Mouse (Mus musculus): ENCODE results near the gene Il2rb. TPM values are rescaled to one million over a fixed set of nuclear protein-coding genes. Genes with fewer than 3 reads are reported as not detected.

Gene Il2rb
- polyA plus RNA-seq, 1 experiment from 2014 or later: 0.20 TPM

DNA sequence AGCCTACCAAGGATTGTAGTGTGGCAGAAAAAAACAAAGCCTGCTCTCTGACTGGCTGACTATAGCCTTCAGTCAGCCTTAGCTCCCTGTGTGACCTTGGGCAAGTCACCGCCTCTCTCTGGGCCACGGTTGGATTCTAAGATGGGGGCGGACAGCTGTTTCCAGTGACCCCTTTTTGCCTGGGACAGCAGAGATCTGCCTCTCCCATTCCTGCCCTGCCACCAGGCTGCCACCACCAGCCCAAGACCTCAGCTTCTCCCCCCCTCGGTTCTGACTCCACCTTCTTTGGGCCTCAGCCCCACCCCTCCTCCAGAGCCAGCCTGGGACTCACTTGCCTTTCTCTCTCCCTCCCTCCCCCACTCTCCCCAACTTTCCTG is 57.1 kb downstream of the Il2rb start:
- H3K27ac ChIP-seq (ENCODE audit: low read length): no peak overlapping the region
- H3K4me3 ChIP-seq (ENCODE audit: low read depth, low read length): no peak overlapping the region
- H3K9me3 ChIP-seq (replicated peaks; ENCODE audit: control insufficient read depth, low read length, poor library complexity, severe bottlenecking): no peaks in the 10 kb centered on the region
- H3K36me3 ChIP-seq (ENCODE audit: control insufficient read depth, insufficient read depth, low read length): peaks cover 12% of the 10 kb centered on the region
- WGBS: 41% methylated on average over 4 of the region's 4 CpGs
- no peak overlapping the region for H3K4me2 ChIP-seq (ENCODE audit: low read length)
- no peaks in the 10 kb centered on the region for H3K27me3 ChIP-seq (ENCODE audit: control insufficient read depth, insufficient read depth, low read depth, low read length)
- H3K9ac ChIP-seq (ENCODE audit: low read depth, low read length): no peak overlapping the region
- no peak for ATAC-seq
- peaks cover 15% of the 10 kb centered on the region for H3K4me1 ChIP-seq (ENCODE audit: control insufficient read depth, insufficient read depth, low read length)

GRCm38 (mm10) chr15:78437237-78438017 is 57.6 kb downstream of the Il2rb start:
- no peaks in the 10 kb centered on the region for H3K27me3 ChIP-seq (ENCODE audit: control insufficient read depth, insufficient read depth, low read depth, low read length)
- peak overlapping the region; percentile 43; the same call in 1 of the 2 replicates for H3K4me2 ChIP-seq (ENCODE audit: low read length)
- H3K9me3 ChIP-seq (replicated peaks; ENCODE audit: control insufficient read depth, low read length, poor library complexity, severe bottlenecking): no peaks in the 10 kb centered on the region
- peaks cover 12% of the 10 kb centered on the region for H3K36me3 ChIP-seq (ENCODE audit: control insufficient read depth, insufficient read depth, low read length)
- H3K9ac ChIP-seq (ENCODE audit: low read depth, low read length): peak overlapping the region; percentile 56
- no peak overlapping the region for H3K4me3 ChIP-seq (ENCODE audit: low read depth, low read length)
- WGBS: 16% methylated on average over 23 of the region's 23 CpGs
- peaks cover 15% of the 10 kb centered on the region for H3K4me1 ChIP-seq (ENCODE audit: control insufficient read depth, insufficient read depth, low read length)
- ATAC-seq: no peak
- H3K27ac ChIP-seq (ENCODE audit: low read length): 0 out of 2 replicates have a peak overlapping the region, but pooled peaks have one; percentile 52

DNA sequence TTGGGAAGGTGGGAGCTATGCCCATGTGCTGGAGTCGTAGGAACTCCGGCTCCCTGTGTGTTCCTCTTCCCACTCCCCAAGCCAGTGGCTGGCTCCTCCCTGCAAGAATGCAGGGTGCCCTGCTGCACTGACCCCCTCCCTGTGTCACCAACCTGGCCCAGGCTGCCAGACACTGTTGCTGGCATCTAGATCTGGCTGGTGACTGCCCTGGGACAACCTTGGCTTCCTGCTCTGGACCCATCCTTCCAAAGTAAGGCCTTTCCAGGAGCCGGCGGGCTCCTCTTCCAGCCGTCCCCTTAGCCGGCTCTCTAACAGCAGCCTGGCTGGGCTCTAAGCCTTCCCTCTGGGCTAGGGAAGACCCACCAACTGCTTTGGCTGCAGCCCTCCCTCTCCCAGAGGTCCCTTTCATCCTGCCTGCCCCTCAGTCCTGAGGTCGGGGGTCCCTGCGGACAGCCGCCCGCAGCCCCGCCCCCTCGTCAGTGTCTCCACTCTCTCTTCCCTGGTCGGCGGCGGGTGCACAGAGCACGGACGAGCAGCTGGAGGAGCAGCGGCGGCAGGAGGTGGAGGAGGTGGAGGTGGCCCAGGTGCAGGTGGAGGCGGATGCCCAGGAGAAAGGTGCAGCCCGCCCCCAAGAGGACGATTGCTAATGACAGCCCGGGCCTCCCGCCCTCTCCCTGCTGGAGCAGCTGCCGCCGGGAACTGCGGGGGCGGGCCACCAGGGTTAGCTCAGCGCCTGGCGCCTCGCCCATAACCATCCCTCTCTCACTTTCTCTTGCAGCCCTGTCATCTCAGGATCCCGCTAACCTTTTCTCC is 58.5 kb downstream of the Il2rb start:
- Histone ChIP-seq H3K4me2 (ENCODE audit: low read length) (peak overlapping the region; percentile 43), H3K4me1 (ENCODE audit: control insufficient read depth, insufficient read depth, low read length) (peaks cover 15% of the 10 kb centered on the region), H3K27ac (ENCODE audit: low read length) (peak overlapping the region; percentile 52; the same call in 1 of the 2 replicates), H3K27me3 (ENCODE audit: control insufficient read depth, insufficient read depth, low read depth, low read length) (no peaks in the 10 kb centered on the region), H3K4me3 (ENCODE audit: low read depth, low read length) (no peak overlapping the region), H3K9me3 (replicated peaks; ENCODE audit: control insufficient read depth, low read length, poor library complexity, severe bottlenecking) (no peaks in the 10 kb centered on the region), H3K9ac (ENCODE audit: low read depth, low read length) (peak overlapping the region; percentile 56), H3K36me3 (ENCODE audit: control insufficient read depth, insufficient read depth, low read length) (peaks cover 14% of the 10 kb centered on the region)
- 10% methylated on average over 26 of the region's 32 CpGs for WGBS
- peak; percentile 41; the same call in 1 of the 2 replicates for ATAC-seq

- Histone ChIP-seq H3K4me1 (ENCODE audit: control insufficient read depth, insufficient read depth, low read length) (peaks cover 13% of the 10 kb centered on the region), H3K4me3 (ENCODE audit: low read depth, low read length) (no peak overlapping the region), H3K27ac (ENCODE audit: low read length) (no peak overlapping the region), H3K9me3 (replicated peaks; ENCODE audit: control insufficient read depth, low read length, poor library complexity, severe bottlenecking) (no peaks in the 10 kb centered on the region), H3K36me3 (ENCODE audit: control insufficient read depth, insufficient read depth, low read length) (peaks cover 18% of the 10 kb centered on the region), H3K9ac (ENCODE audit: low read depth, low read length) (no peak overlapping the region), H3K27me3 (ENCODE audit: control insufficient read depth, insufficient read depth, low read depth, low read length) (no peaks in the 10 kb centered on the region), H3K4me2 (ENCODE audit: low read length) (no peak overlapping the region)
- ATAC-seq: no peak
- WGBS: 85% methylated on average over 11 of the region's 11 CpGs
Observed at GRCm38 (mm10) chr15:78435681-78436080, 59.4 kb downstream of the Il2rb start.

DNA sequence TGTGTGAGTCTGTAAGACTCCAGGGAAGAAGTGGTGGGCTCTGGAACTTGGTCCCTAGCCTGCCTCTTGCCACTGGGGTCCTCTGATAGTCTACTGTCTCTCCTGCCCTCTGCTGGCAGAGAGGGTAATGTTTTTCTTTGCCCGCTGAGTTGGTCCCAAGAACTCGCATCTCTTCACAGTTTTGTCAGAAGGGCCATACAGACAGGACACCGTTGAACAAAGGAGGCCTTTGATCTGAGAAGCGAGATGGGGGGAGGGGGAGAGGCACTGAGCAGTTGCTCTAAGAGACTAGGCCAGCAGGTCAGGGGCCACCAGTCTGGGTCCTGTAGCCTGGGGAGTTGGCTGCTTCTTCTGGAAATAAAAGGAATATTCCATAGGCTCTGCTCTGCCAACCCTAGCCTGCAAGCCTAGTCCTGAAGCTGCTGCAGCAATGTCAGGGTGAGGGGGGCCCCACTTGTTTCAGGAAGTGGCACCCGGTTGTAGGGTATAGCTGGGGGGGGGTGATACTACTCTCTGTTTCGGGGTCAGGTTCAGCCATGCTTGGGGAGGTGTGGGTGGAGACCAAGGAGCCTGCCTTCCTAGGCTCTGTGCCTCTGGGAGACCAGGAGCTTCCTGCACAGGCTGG is 60.1 kb downstream of the Il2rb start:
- no peak for ATAC-seq
- 29% methylated on average over 6 of the region's 6 CpGs for WGBS
- no peaks in the 10 kb centered on the region for H3K9me3 ChIP-seq (replicated peaks; ENCODE audit: control insufficient read depth, low read length, poor library complexity, severe bottlenecking)
- H3K27ac ChIP-seq (ENCODE audit: low read length): no peak overlapping the region
- H3K36me3 ChIP-seq (ENCODE audit: control insufficient read depth, insufficient read depth, low read length): peaks cover 19% of the 10 kb centered on the region
- H3K4me2 ChIP-seq (ENCODE audit: low read length): no peak overlapping the region
- H3K4me1 ChIP-seq (ENCODE audit: control insufficient read depth, insufficient read depth, low read length): peaks cover 16% of the 10 kb centered on the region
- H3K4me3 ChIP-seq (ENCODE audit: low read depth, low read length): no peak overlapping the region
- H3K27me3 ChIP-seq (ENCODE audit: control insufficient read depth, insufficient read depth, low read depth, low read length): no peaks in the 10 kb centered on the region
- H3K9ac ChIP-seq (ENCODE audit: low read depth, low read length): no peak overlapping the region

GRCm38 (mm10) chr15:78431541-78432121 is 63.4 kb downstream of the Il2rb start:
- H3K4me2 ChIP-seq (ENCODE audit: low read length): no peak overlapping the region
- peaks cover 21% of the 10 kb centered on the region for H3K4me1 ChIP-seq (ENCODE audit: control insufficient read depth, insufficient read depth, low read length)
- H3K4me3 ChIP-seq (ENCODE audit: low read depth, low read length): no peak overlapping the region
- H3K9me3 ChIP-seq (replicated peaks; ENCODE audit: control insufficient read depth, low read length, poor library complexity, severe bottlenecking): no peaks in the 10 kb centered on the region
- H3K27ac ChIP-seq (ENCODE audit: low read length): no peak overlapping the region
- 88% methylated on average over 7 of the region's 7 CpGs for WGBS
- H3K9ac ChIP-seq (ENCODE audit: low read depth, low read length): no peak overlapping the region
- peaks cover 19% of the 10 kb centered on the region for H3K36me3 ChIP-seq (ENCODE audit: control insufficient read depth, insufficient read depth, low read length)
- H3K27me3 ChIP-seq (ENCODE audit: control insufficient read depth, insufficient read depth, low read depth, low read length): no peaks in the 10 kb centered on the region
- ATAC-seq: no peak

GRCm38 (mm10) chr15:78430874-78431273 is 64.2 kb downstream of the Il2rb start:
- ATAC-seq: no peak
- no peak overlapping the region for H3K27ac ChIP-seq (ENCODE audit: low read length)

DNA sequence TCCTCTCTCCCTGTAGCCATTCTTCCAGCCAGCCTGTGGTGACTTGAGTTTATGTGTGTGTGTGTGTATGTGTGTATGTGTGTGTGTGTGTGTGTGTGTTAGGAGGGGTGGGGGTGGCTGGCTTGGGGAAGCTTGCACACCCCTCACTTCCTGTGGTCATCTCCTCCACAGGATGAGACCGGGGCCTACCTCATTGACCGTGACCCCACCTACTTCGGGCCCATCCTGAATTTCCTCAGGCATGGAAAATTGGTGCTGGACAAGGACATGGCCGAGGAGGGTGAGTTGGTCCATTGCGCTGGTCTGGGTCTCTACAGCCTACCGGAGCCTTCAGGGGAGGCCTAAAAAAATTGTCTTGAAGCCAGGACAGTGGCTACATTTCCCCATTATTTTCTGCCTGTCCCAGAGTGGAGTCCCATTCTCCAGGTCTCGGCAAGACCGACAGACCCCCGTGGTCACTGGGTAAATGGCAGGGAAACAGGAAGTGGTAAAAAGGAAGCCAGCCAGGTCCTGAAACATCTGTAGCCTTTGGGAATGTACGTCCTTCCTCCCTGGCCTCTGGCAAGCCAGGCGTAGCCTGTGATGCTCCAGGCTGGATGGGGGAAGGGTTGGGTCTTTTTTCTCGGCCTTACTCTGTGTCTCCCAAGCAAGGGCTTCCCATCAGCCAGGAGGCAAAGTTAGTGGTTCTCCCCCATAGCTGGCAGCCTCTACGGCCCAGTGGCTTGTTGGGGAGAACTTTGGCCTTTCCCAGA is 65.0 kb downstream of the Il2rb start:
- peak overlapping the region; percentile 95 for H3K9ac ChIP-seq (ENCODE audit: low read depth, low read length)
- peaks cover 15% of the 10 kb centered on the region for H3K4me1 ChIP-seq (ENCODE audit: control insufficient read depth, insufficient read depth, low read length)
- H3K4me3 ChIP-seq (ENCODE audit: low read depth, low read length): peak overlapping the region; percentile 90; the same call in 1 of the 2 replicates
- no peaks in the 10 kb centered on the region for H3K27me3 ChIP-seq (ENCODE audit: control insufficient read depth, insufficient read depth, low read depth, low read length)
- peaks cover 9% of the 10 kb centered on the region for H3K36me3 ChIP-seq (ENCODE audit: control insufficient read depth, insufficient read depth, low read length)
- no peak for ATAC-seq
- 87% methylated on average over 13 of the region's 13 CpGs for WGBS
- H3K4me2 ChIP-seq (ENCODE audit: low read length): peak overlapping the region; percentile 96
- peak overlapping the region; percentile 32; the same call in 1 of the 2 replicates for H3K27ac ChIP-seq (ENCODE audit: low read length)
- H3K9me3 ChIP-seq (replicated peaks; ENCODE audit: control insufficient read depth, low read length, poor library complexity, severe bottlenecking): no peaks in the 10 kb centered on the region

More at GRCm38 (mm10) chr15:78430874-78431273, 64.2 kb downstream of the Il2rb start:
- H3K4me2 ChIP-seq (ENCODE audit: low read length): no peak overlapping the region; the same call in 1 of the 2 replicates
- 89% methylated on average over 10 of the region's 10 CpGs for WGBS
- no peak overlapping the region for H3K4me3 ChIP-seq (ENCODE audit: low read depth, low read length)
- peaks cover 15% of the 10 kb centered on the region for H3K4me1 ChIP-seq (ENCODE audit: control insufficient read depth, insufficient read depth, low read length)
- H3K9me3 ChIP-seq (replicated peaks; ENCODE audit: control insufficient read depth, low read length, poor library complexity, severe bottlenecking): no peaks in the 10 kb centered on the region
- H3K36me3 ChIP-seq (ENCODE audit: control insufficient read depth, insufficient read depth, low read length): peaks cover 14% of the 10 kb centered on the region
- H3K9ac ChIP-seq (ENCODE audit: low read depth, low read length): no peak overlapping the region
- H3K27me3 ChIP-seq (ENCODE audit: control insufficient read depth, insufficient read depth, low read depth, low read length): no peaks in the 10 kb centered on the region
